Comparison of ENCODE assay signal across 13 mouse cellular contexts in the genomic region with DNA sequence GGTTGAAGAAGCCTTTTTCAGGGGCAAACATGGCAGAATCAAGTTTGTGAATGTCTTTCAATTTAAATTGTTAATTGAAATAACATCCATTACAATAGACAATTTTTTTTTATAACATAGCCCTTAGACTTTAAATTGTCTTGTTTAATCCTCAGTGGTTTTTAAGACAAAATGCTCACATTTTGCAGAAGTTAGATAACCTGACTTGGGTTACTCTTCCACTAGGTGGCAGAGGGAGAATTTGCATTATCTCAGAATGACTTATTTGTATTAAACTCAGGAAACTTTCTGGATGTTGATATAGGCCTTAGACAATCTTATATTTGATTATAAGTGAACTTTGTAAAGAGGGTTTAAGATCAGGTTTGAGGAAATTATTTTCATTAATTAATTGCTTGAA.
DNase-seq lines count a peak whose midpoint lies in the region; TF ChIP-seq lines count a peak whose summit lies in the region.
"Had no signal": no experiment of that assay in that cellular context is flagged by ENCODE, and none has a peak within 500 bp of the region (broad histone marks: within the 10 kb centered on the region; RNA-seq: fewer than 3 reads in every experiment).

No protein-coding gene starts in this region.

- H3K4me1 ChIP-seq in kidney, adult 2 months (ENCODE audit: control insufficient read depth, insufficient read depth, low read length), result no peaks in the 10 kb centered on the region
- H3K4me1 ChIP-seq: embryonic facial prominence, embryonic 12.5 days; heart, embryonic 10.5 days had no signal

- no peaks in the 10 kb centered on the region for H3K27me3 ChIP-seq in kidney, adult 2 months (replicated peaks; ENCODE audit: control insufficient read depth, insufficient read depth, low read length)
- H3K27me3 ChIP-seq: embryonic facial prominence, embryonic 12.5 days had no signal

- no peak for TF ChIP-seq CTCF in kidney, adult 2 months (conservative IDR thresholded peaks at IDR 0.05; ENCODE audit: insufficient read depth, insufficient read length, low read depth, low read length)

- H3K36me3 ChIP-seq in kidney, adult 2 months (ENCODE audit: control insufficient read depth, insufficient read depth, low read length), result no peaks in the 10 kb centered on the region
- H3K36me3 ChIP-seq: embryonic facial prominence, embryonic 12.5 days; heart, embryonic 10.5 days had no signal

- TF ChIP-seq POLR2A in kidney, adult 2 months (IDR thresholded peaks at IDR 0.05; ENCODE audit: low read depth, low read length), result no peak

- no peak overlapping the region for H3K27ac ChIP-seq in kidney, adult 2 months (ENCODE audit: insufficient read depth, low read depth, low read length)
- H3K27ac ChIP-seq: embryonic facial prominence, embryonic 12.5 days; heart, embryonic 10.5 days had no signal

- DNase-seq in embryo, embryonic 10.5 days (ENCODE audit: low spot score), result peak; percentile 9
- DNase-seq in embryo, embryonic 9.5 days (ENCODE audit: extremely low spot score), result no peak
- DNase-seq in kidney, adult 9 months, result peak; percentile 20
- no peak for DNase-seq in kidney, postnatal 25 days
- peak; percentile 76 for DNase-seq in 3T3-L1 (ENCODE audit: low read depth, low spot score)
- peak; percentile 75 for DNase-seq in brain, adult 2 months (ENCODE audit: low read depth, low spot score)
- DNase-seq in thymus, postnatal 14 days, result no peak
- no peak for DNase-seq in kidney, adult 2 months
- DNase-seq: left cerebral cortex, postnatal 4 days; lung, postnatal 10 days; spleen, adult 18-20 months had no signal

- no peak overlapping the region for H3K4me3 ChIP-seq in kidney, adult 2 months (ENCODE audit: insufficient read depth, low read depth, low read length)
- H3K4me3 ChIP-seq: embryonic facial prominence, embryonic 12.5 days; heart, embryonic 10.5 days had no signal

Comparison
In these comparisons a context has a peak if more than half of its experiments do, and no peak if none do; other contexts are left out.
1. DNase-seq: peak in embryo, embryonic 10.5 days (single experiment), kidney, adult 9 months (single experiment), 3T3-L1 (single experiment) and brain, adult 2 months (single experiment); none in embryo, embryonic 9.5 days (single experiment), kidney, postnatal 25 days (0 of 2), thymus, postnatal 14 days (single experiment) and kidney, adult 2 months (single experiment).